25 mouse cellular contexts compared by ENCODE assay signal in the genomic region with DNA sequence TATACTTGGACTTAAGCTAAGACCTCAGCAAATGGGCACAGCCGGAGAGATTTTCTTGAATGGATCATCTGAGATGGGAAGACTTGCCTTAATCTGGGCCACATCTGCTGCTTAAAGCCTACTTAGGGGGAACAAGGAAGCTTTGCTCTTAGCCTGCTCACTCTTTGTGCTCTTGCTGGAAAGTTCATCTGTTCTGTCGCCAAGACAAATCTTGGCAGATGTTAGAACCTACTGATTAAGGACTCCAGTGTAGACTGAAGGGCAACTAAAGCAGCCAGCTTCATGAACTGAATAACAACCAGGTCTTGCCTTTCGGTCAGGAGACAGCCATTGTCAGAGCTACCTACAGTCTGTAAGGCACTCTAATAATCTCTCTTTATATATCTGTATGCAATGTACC.
DNase-seq lines count a peak whose midpoint lies in the region; ATAC-seq lines count a peak whose summit lies in the region.
"Had no signal": no experiment of that assay in that cellular context is flagged by ENCODE, and none has a peak within 500 bp of the region (broad histone marks: within the 10 kb centered on the region; RNA-seq: fewer than 3 reads in every experiment).

No protein-coding gene starts in this region.

- no peaks in the 10 kb centered on the region for H3K9me3 ChIP-seq in hindbrain, embryonic 16.5 days (ENCODE audit: control insufficient read depth, low read length)
- H3K9me3 ChIP-seq in hindbrain, embryonic 10.5 days: no peaks in the 10 kb centered on the region
- H3K9me3 ChIP-seq: embryonic facial prominence, embryonic 15.5 days; forebrain, embryonic 10.5 days; G1E; limb, embryonic 15.5 days; megakaryocyte, embryonic 14.5 days; midbrain, embryonic 15.5 days; neural tube, embryonic 15.5 days had no signal

- peaks cover 2% of the 10 kb centered on the region; the same call in 1 of the 2 replicates for H3K36me3 ChIP-seq in hindbrain, embryonic 16.5 days (ENCODE audit: control insufficient read depth, insufficient read depth, low read length)
- peaks cover 44% of the 10 kb centered on the region for H3K36me3 ChIP-seq in hindbrain, embryonic 10.5 days
- H3K36me3 ChIP-seq: embryonic facial prominence, embryonic 15.5 days had no signal

- DNase-seq in hindbrain, embryonic 10.5 days (ENCODE audit: low spot score): no peak
- DNase-seq in left cerebral cortex, adult 9 months (ENCODE audit: low spot score in 2 of 2): peak; percentile 7 to 19
- DNase-seq in left cerebral cortex, adult 18-20 months (ENCODE audit: low spot score in 2 of 2): no peak
- DNase-seq in brain, adult 2 months (ENCODE audit: low read depth, low spot score): peak; percentile 27
- DNase-seq in left cerebral cortex, postnatal 14 days (ENCODE audit: low spot score in 2 of 2): peak; percentile 15 to 49
- DNase-seq in gastrocnemius, adult 18-20 months (ENCODE audit: low spot score): no peak
- DNase-seq: adrenal gland, postnatal 25 days; cerebellum, adult 18-20 months; cerebellum, postnatal 25 days; embryo, embryonic 11 days; kidney, adult 8-10 months; kidney, postnatal 14 days; liver, postnatal 0 days; lung, postnatal 14 days; spleen, adult 18-20 months; thymus, postnatal 36 days had no signal

- no peak overlapping the region for H3K9ac ChIP-seq in hindbrain, embryonic 16.5 days (ENCODE audit: low read depth, low read length)
- H3K9ac ChIP-seq: embryonic facial prominence, embryonic 15.5 days; limb, embryonic 15.5 days; liver, postnatal 0 days; midbrain, embryonic 15.5 days; neural tube, embryonic 15.5 days had no signal

- no peak overlapping the region for H3K4me3 ChIP-seq in hindbrain, embryonic 16.5 days (ENCODE audit: low read length)
- no peak overlapping the region for H3K4me3 ChIP-seq in hindbrain, embryonic 10.5 days
- H3K4me3 ChIP-seq: embryonic facial prominence, embryonic 15.5 days; forebrain, embryonic 10.5 days; limb, embryonic 15.5 days; megakaryocyte, embryonic 14.5 days; midbrain, embryonic 15.5 days; neural tube, embryonic 15.5 days had no signal

- H3K27ac ChIP-seq in hindbrain, embryonic 16.5 days (ENCODE audit: low read depth, low read length): no peak overlapping the region
- H3K27ac ChIP-seq in hindbrain, embryonic 10.5 days: no peak overlapping the region
- H3K27ac ChIP-seq: embryonic facial prominence, embryonic 15.5 days; forebrain, embryonic 10.5 days; limb, embryonic 15.5 days; midbrain, embryonic 15.5 days; neural tube, embryonic 15.5 days had no signal

- WGBS in hindbrain, embryonic 16.5 days: 85% methylated on average over 3 of the region's 3 CpGs
- 87% methylated on average over 3 of the region's 3 CpGs for WGBS in hindbrain, embryonic 10.5 days

- 0 out of 2 replicates have a peak, but pooled peaks have one; percentile 14 for ATAC-seq in hindbrain, embryonic 16.5 days
- ATAC-seq: inflammation-experienced regulatory T-cells, adult 6 months; liver, postnatal 0 days; midbrain, embryonic 15.5 days had no signal

- H3K4me1 ChIP-seq in hindbrain, embryonic 16.5 days (ENCODE audit: control insufficient read depth, insufficient read depth, low read depth, low read length): no peaks in the 10 kb centered on the region
- H3K4me1 ChIP-seq in hindbrain, embryonic 10.5 days (replicated peaks): no peaks in the 10 kb centered on the region
- H3K4me1 ChIP-seq: embryonic facial prominence, embryonic 15.5 days; forebrain, embryonic 10.5 days; limb, embryonic 15.5 days; megakaryocyte, embryonic 14.5 days; midbrain, embryonic 15.5 days; neural tube, embryonic 15.5 days had no signal

- H3K27me3 ChIP-seq in hindbrain, embryonic 16.5 days (replicated peaks; ENCODE audit: control insufficient read depth, insufficient read depth, low read length): no peaks in the 10 kb centered on the region
- no peaks in the 10 kb centered on the region for H3K27me3 ChIP-seq in hindbrain, embryonic 10.5 days (ENCODE audit: insufficient read depth, poor library complexity, severe bottlenecking)
- H3K27me3 ChIP-seq: embryonic facial prominence, embryonic 15.5 days; limb, embryonic 15.5 days; megakaryocyte, embryonic 14.5 days; midbrain, embryonic 15.5 days; neural tube, embryonic 15.5 days had no signal

- no peak overlapping the region for H3K4me2 ChIP-seq in hindbrain, embryonic 16.5 days (ENCODE audit: low read length)
- H3K4me2 ChIP-seq: embryonic facial prominence, embryonic 15.5 days; limb, embryonic 15.5 days; midbrain, embryonic 15.5 days; neural tube, embryonic 15.5 days had no signal

- intact Hi-C loops in left cerebral cortex, postnatal 14 days (cut with DNase I): no loop called here

Comparison
In these comparisons a context has a peak if more than half of its experiments do, and no peak if none do; other contexts are left out.
1. DNase-seq: peak in left cerebral cortex, adult 9 months (2 of 2), brain, adult 2 months (single experiment) and left cerebral cortex, postnatal 14 days (2 of 2); none in hindbrain, embryonic 10.5 days (single experiment), left cerebral cortex, adult 18-20 months (0 of 2) and gastrocnemius, adult 18-20 months (single experiment).